Mouse (Mus musculus): ENCODE results near the gene Defb21. TPM values are rescaled to one million over a fixed set of nuclear protein-coding genes. Genes with fewer than 3 reads are reported as not detected.

Gene Defb21
- not detected in 2 replicates for polyA plus RNA-seq (2012; ENCODE audit: insufficient read depth, low replicate concordance)

DNA sequence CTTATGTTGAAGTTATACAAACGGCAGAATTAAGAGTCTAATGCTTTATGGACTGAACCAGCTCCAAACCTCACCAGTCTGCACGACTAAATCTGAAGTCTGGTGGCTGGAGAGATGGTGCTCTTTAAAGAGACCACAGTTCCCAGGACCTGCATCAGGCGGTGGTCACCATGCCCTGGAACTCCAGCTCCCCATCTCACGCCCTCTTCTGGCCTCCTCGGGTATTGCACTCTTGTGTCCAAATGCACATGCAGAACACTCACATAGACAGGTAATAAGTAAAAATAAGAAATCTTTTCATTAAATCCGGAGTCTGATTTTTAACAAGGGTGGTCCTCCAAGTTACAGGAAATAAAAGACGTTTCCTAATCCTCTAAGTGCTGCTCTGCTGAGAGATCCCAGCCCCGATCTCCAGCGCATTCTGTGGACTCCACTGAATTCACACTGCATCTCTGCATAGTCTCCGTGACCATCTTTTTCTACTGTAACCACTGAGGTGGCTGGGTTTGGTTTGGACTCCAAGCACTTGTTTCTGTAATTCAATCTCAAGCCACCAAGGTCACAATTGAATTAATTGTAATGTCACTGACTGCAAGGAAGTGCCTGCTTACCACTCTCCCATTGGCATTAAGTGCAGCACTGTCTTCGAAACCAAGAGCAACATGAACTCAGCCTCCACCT lies at the start of gene Defb21:
TSS of gene Defb21 (plus strand) at position 631 of the 681 bp plus-strand sequence.
- no peak within 1 kb of the TSS for H3K4me3 ChIP-seq (replicated peaks)
- H3K27me3 ChIP-seq (replicated peaks) = peaks cover 69% of the 10 kb centered on the region
- peaks cover 13% of the 10 kb centered on the region for H3K9me3 ChIP-seq
- no peak for TF ChIP-seq FLI1 (IDR thresholded peaks at IDR 0.05; ENCODE audit: low read length)
- no peak for TF ChIP-seq GATA1 (IDR thresholded peaks at IDR 0.05; ENCODE audit: borderline replicate concordance, low read length)
- no peaks in the 10 kb centered on the region for H3K36me3 ChIP-seq (replicated peaks; ENCODE audit: low read length)
- peaks cover 5% of the 10 kb centered on the region; the same call in 1 of the 2 replicates for H3K4me1 ChIP-seq

DNA sequence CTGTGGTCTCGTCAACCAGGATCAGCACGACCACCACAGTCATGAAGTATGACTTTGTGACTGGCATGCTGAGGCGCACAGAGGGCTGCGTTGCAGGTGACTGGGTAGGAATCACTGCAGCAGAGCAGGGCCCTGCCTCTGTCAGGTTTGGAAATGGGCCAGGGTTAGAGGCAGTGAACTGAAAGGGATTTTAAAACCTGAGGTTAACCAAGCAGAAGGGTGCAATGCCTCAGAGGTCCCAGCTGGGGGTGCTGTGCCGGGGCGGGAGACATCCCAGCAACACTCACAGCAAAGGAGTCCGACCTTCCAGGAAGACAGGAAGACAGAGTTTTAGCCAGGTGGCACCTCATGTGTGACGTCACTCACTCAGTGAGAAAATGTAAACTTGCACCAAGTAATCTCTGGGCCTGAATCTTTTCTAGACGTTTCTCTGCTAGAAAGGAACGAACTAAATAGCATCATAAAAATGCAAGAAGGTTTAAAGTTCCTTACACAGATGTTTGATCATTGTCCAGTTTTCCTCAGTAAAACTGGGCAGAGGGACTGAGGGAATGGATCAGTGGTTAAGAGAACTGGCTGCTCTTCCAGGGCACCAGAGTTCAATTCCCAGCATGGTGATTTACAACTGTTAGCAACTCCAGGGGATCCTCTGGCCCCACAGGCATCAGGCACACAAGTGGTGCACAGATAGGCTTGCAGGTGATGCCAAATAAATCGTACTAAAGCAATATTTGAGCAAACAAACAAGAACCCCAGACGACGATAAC lies 32.4 kb upstream of the Defb21 start, which contains the start of gene Defb29:
TSS of gene Defb29 (minus strand) at position 155 of the 767 bp plus-strand sequence.
- Histone ChIP-seq H3K9me3 (peaks cover 20% of the 10 kb centered on the region), H3K4me1 (peaks cover 16% of the 10 kb centered on the region; the same call in 1 of the 2 replicates), H3K27me3 (replicated peaks) (peaks cover 12% of the 10 kb centered on the region), H3K36me3 (replicated peaks; ENCODE audit: low read length) (no peaks in the 10 kb centered on the region), H3K4me3 (replicated peaks) (no peak within 1 kb of the TSS)
- TF ChIP-seq FLI1 (IDR thresholded peaks at IDR 0.05; ENCODE audit: low read length) (no peak), GATA1 (IDR thresholded peaks at IDR 0.05; ENCODE audit: borderline replicate concordance, low read length) (no peak)

DNA sequence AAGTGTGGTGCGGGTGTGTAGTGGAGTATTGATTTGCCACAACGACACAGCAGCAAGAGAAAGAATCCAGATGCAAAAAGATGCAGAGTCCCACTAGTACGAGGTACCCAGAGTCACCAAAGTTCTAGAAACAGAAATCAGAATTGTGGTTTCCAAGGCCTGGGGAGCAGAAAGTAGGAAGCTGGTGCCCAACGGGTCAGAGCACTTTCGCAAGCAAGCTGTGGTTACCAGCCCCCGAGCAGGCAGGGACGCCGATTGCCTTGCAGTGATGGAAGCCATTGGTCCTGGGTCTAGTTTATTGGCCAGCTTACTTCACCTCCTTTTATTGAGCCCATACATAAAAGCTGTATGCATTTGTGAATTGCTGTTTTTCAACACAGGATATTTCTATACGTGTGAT lies 30.6 kb upstream of the Defb21 start:
- Histone ChIP-seq H3K9me3 (peaks cover 18% of the 10 kb centered on the region), H3K4me1 (0 out of 2 replicates have a peak, but pooled peaks cover 10% of the 10 kb centered on the region), H3K27me3 (replicated peaks) (peaks cover 11% of the 10 kb centered on the region), H3K4me3 (replicated peaks) (no peak overlapping the region), H3K36me3 (replicated peaks; ENCODE audit: low read length) (no peaks in the 10 kb centered on the region)
- no peak for TF ChIP-seq FLI1 (IDR thresholded peaks at IDR 0.05; ENCODE audit: low read length)
- TF ChIP-seq GATA1 (IDR thresholded peaks at IDR 0.05; ENCODE audit: borderline replicate concordance, low read length) = no peak

DNA sequence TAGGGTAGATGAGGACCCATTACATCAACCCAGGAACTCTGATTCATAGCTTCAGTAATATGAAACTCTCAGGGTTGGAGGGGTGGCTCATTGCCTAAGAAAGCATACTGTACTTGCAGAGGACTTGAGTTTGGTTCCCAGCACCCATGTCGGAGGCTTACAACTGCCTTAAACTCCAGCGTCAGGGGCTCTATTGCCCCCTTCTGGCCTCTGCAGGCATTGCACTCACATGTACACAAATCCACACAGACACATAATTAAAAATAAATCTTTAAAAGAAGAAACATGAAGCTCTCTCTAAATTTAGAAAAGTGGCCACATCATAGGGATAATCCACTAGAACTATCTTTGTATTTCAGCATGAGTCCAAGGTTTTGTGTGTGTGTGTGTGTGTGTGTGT lies 29.6 kb upstream of the Defb21 start:
- peaks cover 12% of the 10 kb centered on the region for H3K9me3 ChIP-seq
- H3K36me3 ChIP-seq (replicated peaks; ENCODE audit: low read length) = no peaks in the 10 kb centered on the region
- no peak overlapping the region for H3K4me3 ChIP-seq (replicated peaks)
- TF ChIP-seq GATA1 (IDR thresholded peaks at IDR 0.05; ENCODE audit: borderline replicate concordance, low read length) (no peak), FLI1 (IDR thresholded peaks at IDR 0.05; ENCODE audit: low read length) (no peak)
- H3K27me3 ChIP-seq (replicated peaks) = peaks cover 9% of the 10 kb centered on the region
- H3K4me1 ChIP-seq = 0 out of 2 replicates have a peak, but pooled peaks cover 3% of the 10 kb centered on the region

DNA sequence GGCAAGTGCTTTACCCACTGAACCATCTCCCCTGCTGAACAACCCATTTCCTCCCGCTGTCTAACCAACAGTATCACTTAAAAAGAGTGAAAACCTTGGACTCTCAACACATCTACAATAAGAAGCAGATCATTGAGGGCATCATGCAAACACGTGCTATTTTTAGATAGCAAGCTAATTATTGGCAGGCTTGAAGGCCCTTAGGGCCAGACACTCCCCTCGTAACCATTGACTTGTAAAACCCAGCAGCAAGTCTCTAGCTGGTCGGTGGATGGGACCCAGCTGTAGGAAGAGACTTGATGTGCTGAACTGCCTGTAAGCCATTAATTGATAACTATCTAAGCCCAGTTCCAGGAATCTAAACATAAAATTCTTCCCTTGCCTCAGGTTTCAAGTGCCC lies 29.1 kb upstream of the Defb21 start:
- H3K9me3 ChIP-seq = peaks cover 12% of the 10 kb centered on the region
- 0 out of 2 replicates have a peak, but pooled peaks cover 3% of the 10 kb centered on the region for H3K4me1 ChIP-seq
- peaks cover 10% of the 10 kb centered on the region for H3K27me3 ChIP-seq (replicated peaks)
- no peaks in the 10 kb centered on the region for H3K36me3 ChIP-seq (replicated peaks; ENCODE audit: low read length)
- no peak overlapping the region for H3K4me3 ChIP-seq (replicated peaks)
- TF ChIP-seq GATA1 (IDR thresholded peaks at IDR 0.05; ENCODE audit: borderline replicate concordance, low read length) (no peak), FLI1 (IDR thresholded peaks at IDR 0.05; ENCODE audit: low read length) (no peak)

DNA sequence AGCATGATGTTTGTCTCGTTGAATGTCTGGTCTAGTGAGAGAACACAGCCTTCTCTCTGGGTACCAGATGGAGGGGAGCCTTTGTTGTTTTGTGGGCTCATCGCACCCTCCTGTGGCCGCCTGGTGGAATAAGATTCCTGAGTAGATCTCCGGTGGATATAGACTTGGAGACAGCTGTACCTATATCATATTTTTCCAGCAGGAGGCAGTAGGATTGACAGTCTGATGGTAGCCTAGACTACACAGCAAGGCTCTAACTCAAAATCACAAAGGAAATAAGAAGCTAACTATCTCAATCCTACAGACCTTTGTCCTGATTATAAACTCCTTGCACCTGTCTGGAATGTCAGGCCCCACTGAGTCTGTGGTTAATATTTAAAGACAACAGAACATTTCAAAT lies 27.9 kb upstream of the Defb21 start:
- no peak for TF ChIP-seq GATA1 (IDR thresholded peaks at IDR 0.05; ENCODE audit: borderline replicate concordance, low read length)
- TF ChIP-seq FLI1 (IDR thresholded peaks at IDR 0.05; ENCODE audit: low read length) = no peak

DNA sequence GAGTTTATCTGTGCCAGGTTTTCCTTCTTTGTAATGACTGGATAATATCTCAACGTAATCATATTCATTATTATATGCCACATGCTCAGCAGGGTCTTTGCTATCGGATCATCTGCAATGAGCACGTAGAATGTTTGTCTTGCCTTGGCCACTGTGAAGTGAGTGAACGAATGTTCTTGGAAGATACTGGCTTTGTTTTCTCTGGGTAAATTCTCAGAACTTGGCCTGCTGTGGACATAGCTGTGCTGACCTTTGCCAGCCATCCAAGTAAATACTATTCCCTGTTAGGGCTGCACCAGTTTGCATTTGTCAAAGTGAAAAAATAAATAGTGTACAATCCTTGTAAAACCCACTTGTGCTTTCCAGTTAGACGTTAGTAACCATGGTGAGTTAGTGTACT lies 24.4 kb upstream of the Defb21 start:
- TF ChIP-seq GATA1 (IDR thresholded peaks at IDR 0.05; ENCODE audit: borderline replicate concordance, low read length) (no peak), FLI1 (IDR thresholded peaks at IDR 0.05; ENCODE audit: low read length) (no peak)
- peaks cover 15% of the 10 kb centered on the region for H3K27me3 ChIP-seq (replicated peaks)
- no peaks in the 10 kb centered on the region for H3K36me3 ChIP-seq (replicated peaks; ENCODE audit: low read length)
- H3K4me3 ChIP-seq (replicated peaks) = no peak overlapping the region
- H3K9me3 ChIP-seq = peaks cover 1% of the 10 kb centered on the region; the same call in 1 of the 2 replicates
- no peaks in the 10 kb centered on the region for H3K4me1 ChIP-seq

More for the DNA sequence above, 27.9 kb upstream of the Defb21 start:
- H3K36me3 ChIP-seq (replicated peaks; ENCODE audit: low read length) = no peaks in the 10 kb centered on the region
- peaks cover 14% of the 10 kb centered on the region for H3K27me3 ChIP-seq (replicated peaks)
- no peak overlapping the region for H3K4me3 ChIP-seq (replicated peaks)
- H3K9me3 ChIP-seq = peaks cover 12% of the 10 kb centered on the region
- 0 out of 2 replicates have a peak, but pooled peaks cover 3% of the 10 kb centered on the region for H3K4me1 ChIP-seq

DNA sequence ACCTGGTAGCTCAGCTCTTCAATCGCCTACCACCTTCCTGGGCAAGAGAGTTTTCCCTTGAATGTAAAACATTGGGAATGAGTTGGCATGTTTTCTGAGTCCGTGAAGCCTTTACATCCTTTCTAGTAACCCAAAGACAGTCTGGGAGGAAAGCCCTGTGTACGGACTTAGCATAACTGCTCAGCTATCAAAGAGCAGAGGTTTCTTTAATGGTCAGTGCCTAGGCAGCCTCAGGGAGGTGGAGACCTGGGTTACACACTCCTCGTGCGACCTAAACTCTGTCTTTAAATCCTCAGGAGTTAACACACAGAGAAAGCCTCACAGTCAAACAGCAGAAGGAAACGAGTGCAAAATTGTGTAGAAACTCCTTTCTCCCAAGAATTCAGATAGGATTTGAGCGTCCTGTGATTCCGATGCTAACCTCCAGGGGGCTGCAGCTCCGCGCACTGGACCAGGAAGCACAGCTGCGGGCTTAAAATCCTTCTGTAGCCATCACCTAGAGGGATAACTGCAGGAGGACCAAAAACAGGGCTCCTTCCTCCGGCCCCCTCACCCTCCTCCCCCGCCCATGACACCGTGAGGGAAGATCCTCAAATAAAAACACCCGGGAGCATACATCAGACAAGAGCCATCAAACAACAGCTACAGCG lies 18.6 kb upstream of the Defb21 start:
- peaks cover 18% of the 10 kb centered on the region for H3K4me1 ChIP-seq
- H3K9me3 ChIP-seq = no peaks in the 10 kb centered on the region
- TF ChIP-seq GATA1 (IDR thresholded peaks at IDR 0.05; ENCODE audit: borderline replicate concordance, low read length) = no peak
- TF ChIP-seq FLI1 (IDR thresholded peaks at IDR 0.05; ENCODE audit: low read length) = no peak
- H3K27me3 ChIP-seq (replicated peaks) = peaks cover 27% of the 10 kb centered on the region
- H3K36me3 ChIP-seq (replicated peaks; ENCODE audit: low read length) = no peaks in the 10 kb centered on the region
- peak overlapping the region; percentile 23 for H3K4me3 ChIP-seq (replicated peaks)

DNA sequence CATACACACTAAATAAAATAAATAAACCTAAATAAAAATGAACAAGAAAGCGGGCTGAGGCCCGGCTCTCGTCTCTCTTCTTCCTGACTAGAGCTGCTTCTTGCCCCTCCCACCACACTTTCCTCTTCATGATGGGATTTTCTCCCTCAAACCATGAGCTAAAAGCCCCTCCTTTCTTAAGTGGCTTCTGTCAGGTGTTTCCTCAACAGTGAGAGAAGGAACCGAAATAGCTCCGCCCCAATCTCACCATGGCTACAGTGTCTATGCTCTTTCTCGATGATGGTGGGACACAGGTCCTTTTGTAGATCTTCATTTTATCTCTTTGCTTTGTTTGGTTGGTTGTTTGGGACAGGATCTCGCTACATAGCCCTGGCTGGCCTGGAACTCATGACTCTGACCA lies 15.9 kb upstream of the Defb21 start:
- Histone ChIP-seq H3K27me3 (replicated peaks) (peaks cover 30% of the 10 kb centered on the region), H3K9me3 (peaks cover 7% of the 10 kb centered on the region), H3K4me3 (replicated peaks) (no peak overlapping the region), H3K4me1 (peaks cover 24% of the 10 kb centered on the region), H3K36me3 (replicated peaks; ENCODE audit: low read length) (no peaks in the 10 kb centered on the region)
- no peak for TF ChIP-seq FLI1 (IDR thresholded peaks at IDR 0.05; ENCODE audit: low read length)
- TF ChIP-seq GATA1 (IDR thresholded peaks at IDR 0.05; ENCODE audit: borderline replicate concordance, low read length) = no peak

Data from megakaryocyte, embryonic 14.5 days (primary cell).